Mouse (Mus musculus) brain, embryonic 18.5 days (tissue): ENCODE results near the gene Tmem88b.
"Not testable (repeated sequence)": the region's sequence is repeated elsewhere in the genome, so short reads cannot be mapped to it uniquely, and the experiment has no call there.

ENCODE experiments used
- DNase-seq: peaks from one replicate; pipeline ENCODE4 v3.0.0-alpha.2; 2012; ENCODE audit warnings: low read depth, low spot score

Tmem88b gene

DNA sequence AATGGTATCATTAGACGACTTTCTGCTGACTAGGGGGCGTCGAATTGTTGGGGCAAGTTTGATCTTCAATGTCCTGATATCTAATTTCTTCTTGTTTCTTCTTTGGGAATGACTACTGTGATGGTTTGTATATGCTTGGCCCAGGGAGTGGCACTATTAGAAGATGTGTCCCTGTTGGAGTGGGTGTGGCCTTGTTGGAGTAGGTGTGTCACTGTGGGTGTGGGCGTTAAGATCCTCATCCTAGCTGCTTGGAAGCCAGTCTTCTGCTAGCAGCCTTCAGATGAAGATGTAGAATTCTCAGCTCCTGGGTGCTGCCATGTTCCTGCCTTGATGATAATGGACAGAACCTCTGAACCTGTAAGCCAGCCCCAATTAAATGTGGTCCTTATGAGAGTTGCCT lies 3.2 kb upstream of the Tmem88b start:
- DNase-seq, result not testable (repeated sequence)

DNA sequence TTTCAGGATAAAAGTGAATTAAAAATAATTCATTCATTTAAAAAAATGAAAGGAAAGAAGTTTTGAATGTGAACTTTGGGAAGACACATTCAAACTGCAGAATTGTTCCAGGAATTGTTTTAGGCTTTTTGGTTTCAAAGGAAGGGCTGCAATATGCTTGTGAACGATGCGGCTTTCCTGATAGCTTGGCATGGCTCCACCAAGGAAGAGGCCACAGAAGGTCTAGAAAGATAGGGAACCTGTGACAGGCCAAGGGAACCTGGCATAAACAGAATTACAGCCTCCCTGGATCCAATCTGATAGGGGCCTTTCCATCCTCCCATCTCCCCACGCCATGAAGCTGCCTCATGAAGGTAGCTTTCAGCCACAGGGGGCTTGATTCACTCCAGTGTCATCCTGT lies 2.6 kb upstream of the Tmem88b start:
- no peak for DNase-seq

DNA sequence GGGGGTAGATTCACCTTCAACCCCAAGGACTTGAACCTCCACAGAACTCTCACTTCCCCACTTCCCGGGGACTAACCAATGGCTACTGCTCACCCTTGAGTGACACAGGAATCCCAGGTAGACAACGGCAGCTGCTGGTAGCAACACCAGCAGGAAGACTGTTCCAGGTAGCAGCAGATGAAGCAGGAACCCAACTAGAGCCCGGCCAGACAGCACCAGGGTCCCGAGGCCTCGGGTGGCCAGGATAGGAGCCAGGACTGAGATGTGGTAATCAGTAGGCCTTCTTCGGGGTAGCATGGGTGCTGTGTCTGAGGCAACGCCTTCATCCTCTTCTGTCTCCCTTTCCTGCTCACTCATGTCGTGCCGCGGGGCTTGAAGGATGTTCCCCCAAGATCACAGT lies 428 bp downstream of the Tmem88b start:
- no peak for DNase-seq

DNA sequence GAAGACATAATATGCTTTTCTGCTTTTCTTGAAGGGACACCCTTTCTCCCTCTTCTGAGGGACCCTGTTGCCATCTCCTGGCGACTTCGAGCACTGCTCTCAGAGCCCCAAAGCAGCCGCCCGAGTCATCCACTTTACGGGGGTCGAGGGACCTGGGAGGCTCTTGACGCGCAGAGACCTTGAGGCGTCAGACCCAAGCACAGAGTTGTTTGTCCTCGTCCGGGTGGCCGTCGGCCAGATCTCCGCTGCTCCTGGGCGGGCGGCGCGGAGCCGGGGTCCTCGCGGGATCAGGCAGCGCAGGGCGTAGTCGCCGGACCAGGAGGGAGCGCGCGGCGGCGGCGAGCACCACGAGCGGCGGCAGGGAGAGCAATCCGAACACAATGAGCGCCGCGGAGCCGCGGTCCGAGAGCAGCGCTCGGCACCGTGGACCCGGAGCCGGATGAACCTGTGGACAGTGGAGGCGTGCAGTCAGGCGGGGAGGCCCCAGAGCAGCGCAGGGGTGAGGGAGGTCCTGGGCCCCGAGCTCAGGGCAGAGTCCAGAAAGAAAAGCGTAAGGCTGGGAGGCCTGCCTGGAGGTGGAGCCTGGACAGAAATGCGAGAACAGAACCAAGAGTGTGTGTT lies 1.5 kb downstream of the Tmem88b start:
- peak; percentile 72 for DNase-seq

DNA sequence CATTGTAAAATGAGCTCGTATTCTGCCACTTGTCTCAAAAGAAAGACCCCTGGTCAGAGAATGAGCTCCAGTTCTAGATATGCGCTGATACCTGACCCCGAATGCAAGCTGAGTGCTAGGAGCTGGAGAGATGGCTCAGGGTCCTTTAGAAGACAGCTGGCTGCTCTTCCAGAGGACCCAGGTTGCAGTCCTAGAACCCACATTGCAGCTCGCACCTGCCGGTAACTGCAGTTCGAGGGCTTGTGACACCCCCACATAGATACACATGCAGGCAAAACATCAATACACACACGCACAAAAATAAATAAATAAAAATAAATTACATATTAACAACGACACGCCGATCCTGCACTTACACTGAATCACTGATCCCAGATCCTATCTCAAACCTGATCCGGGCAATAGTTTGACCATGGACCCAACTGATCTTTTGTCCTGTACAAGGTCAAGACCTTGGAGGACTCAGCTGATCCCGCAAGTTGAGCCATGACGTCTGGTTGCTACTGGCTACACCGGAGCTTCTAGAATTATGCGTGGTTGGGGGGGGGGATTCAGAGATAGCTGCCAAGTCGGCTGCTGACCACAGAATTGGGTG lies 2.1 kb downstream of the Tmem88b start:
- no peak for DNase-seq

DNA sequence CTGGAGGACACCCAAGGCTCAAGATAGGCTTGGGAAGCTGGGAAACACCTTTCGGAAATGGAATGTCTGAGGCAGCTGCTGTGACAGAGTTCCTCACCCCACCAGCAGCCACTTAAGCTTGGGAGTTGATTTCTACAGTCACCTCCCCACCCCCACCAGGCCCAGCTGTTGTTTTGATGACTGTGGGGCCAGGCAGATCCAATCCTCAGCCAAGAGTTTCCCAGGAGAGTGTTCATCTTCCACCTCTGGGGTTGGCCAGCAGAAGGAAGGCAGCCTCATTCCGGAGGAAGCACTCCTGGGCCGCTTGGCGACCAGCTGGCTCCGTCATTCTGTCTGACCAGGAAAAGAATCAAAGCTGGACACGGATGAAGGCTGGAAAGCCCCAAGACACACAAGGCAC lies 4.8 kb downstream of the Tmem88b start:
- no peak for DNase-seq

DNA sequence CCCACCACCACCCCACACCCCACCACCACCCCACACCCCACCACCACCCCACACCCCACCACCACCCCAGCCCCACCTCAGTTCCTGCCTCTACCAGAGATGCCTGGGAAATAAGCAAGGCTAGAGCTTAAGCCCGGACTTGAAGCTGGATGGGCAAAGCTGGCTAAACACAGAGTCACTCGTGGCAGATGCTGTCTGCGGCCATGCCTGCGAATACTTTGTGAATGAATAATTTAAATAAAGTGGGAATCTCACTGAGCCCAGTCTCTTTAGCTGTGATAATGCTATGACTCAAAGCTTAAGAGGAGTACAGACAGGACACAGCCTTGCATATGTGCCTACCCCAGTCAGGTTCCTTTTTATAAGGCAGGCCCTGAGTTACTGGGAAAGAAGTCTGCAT lies 6.2 kb downstream of the Tmem88b start:
- DNase-seq, result no peak

DNA sequence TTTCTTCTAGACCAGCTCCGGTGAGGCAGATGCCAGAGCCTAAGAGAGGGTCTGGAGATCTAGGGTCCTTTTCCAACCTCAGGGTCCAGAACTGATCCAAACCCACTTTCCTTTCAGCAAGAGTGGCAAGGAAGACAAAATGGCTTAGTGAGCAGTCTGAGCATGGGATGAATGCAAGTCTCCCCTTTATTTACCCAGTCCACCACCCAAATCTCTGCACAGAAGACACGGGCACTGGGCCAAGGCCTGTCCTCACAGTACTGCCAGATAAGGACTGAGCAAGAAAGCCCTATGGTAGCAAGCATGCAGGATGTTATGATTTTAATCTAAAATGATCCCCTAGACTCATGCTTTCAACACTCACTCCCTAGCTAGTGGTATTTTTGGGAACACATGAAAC lies 7.9 kb downstream of the Tmem88b start:
- no peak for DNase-seq

DNA sequence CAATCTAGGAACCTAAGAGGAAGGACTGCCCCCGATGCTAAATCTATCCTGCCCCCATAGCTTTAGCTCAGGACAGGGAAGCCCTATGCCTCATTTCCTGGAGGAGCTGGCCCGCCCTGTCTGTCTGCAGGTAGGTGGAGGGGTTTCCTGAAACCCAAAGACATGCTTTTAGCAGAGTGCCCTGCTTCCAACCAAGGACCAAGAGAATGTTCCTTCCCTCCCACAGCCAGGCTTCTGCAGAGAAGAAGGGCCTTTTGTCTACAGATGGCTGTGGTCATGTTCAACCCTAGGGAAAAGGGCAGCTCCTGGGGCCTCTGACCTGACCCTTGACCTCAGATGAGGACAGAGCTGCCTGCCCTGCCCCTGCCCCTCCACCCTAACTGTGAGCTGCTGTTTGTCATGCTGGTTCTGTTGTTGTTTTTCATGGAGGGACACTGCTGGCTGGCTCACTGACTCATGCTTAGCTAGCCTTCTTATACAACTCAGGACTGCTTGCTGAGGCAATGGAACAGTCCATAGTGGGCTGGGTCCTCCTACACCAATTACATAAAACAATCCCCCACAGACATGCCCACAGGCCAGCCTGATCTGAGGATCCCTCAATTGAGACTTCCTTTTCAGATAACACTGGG lies 8.9 kb downstream of the Tmem88b start:
- no peak for DNase-seq

DNA sequence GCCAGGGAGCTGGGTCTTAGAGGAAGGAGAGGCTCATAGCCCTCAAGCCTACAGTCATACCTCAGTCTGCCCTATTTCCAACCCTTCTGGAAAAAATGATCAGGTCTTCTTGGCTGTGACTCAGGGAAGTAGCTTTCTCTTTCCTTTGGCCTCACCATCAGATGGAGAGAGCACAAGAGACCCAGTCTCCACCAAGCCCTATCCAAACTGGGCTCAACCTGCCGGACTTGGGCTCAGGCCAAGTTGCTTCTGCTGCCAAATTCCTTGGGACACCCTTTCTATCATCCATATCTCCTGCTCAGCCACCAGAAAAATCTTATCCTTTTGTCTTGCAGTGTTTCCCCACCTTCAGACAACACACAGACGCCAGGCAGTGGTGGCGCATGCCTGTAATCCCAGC lies 9.8 kb downstream of the Tmem88b start:
- DNase-seq, result no peak

DNA sequence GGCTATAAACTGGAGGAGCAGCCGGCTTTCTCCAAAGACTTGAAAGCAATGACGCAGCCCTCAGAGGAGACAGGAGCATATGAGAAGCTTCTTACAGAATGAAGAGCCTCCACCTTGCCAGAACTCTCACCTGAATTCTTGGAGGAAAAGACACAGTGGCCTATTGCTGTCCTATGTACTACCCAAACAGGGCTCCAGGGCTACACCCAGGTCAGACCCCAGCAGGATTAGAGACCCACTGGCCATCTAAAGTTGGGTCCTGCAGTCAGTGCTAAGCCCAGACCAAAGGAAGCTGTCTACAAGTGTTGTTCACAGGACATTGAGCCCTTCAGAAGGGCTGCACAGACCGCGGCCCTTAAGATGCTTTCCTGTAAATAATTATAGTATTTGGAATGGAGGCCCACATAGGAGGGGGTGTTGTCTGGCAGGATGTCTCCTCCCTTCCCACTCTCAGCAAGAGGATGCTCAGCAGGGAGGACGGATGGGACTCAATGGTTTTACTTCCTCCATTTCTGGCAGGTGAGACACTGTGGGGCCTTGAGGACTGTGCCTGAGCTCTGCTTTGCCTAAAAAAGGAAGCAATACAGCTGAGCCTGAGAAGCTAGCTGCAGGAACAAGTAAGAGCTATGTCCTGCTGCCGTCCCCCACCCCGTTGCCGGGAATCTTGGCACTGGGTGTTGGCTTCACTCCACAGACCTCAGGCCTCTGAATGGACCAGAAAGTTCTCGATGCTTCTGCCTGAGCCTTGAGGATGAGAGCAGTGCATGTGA lies 10.5 kb downstream of the Tmem88b start:
- no peak for DNase-seq

DNA sequence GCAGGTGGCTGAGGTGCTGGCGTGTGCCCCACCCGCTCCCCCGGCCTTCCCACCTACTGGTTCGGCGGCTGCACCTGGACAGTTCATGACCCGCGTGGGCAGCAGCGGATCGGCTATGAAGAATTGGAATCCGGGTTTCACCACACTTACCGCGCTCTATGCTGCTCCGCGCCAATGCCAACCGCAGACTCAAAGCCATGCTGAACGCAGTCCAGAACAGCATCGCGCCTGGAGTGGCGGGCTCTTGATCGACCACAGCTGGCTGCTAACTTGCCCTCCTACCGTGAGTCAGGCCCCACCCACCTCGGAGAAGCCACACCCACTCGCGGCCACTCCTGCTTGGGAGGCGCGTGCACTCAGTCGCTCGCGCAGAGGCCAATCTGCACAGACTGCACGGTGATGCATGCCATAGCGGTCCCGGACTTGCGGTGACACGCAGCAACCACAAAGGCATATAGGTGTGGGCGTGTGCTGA lies 11.4 kb downstream of the Tmem88b start, which contains the start of gene Vwa1:
Gene Vwa1, minus strand, starts transcription at position 419 of the 475 bp plus-strand sequence.
- no peak for DNase-seq

DNA sequence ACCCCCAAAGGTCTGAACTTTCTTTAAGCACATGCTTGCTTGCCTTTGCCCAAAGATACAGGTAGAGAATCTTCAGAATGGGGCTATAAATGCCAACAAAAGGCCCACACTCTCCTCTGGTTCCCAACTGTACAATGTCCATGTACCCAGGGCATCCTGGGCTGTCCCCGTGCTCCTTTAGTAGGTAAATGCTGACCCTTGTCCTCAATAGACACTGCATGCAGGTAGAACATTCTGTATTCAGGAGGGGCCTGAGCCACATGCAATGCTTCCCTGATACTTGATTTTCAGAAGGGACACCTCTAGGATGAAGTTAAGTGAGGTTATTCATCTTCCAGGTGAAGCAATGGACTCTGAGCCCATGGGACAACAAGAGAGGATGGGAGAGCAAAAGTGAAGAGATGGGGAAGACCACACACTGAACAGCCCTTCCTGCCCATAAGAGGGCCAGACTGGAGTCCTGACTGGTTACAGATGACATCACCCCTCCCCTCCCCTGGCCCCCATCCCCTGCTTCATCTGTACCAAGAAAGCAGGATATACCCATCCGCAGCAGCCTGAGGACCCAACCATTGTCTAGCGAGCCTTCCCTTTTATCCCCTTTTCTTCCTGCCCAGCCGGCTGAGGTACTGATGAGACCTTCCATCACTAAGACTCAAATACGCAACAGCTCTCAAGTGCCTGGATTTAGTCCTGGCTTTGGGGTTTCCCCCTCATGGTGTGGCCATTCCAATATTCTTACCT lies 12.2 kb downstream of the Tmem88b start:
- DNase-seq, result no peak

DNA sequence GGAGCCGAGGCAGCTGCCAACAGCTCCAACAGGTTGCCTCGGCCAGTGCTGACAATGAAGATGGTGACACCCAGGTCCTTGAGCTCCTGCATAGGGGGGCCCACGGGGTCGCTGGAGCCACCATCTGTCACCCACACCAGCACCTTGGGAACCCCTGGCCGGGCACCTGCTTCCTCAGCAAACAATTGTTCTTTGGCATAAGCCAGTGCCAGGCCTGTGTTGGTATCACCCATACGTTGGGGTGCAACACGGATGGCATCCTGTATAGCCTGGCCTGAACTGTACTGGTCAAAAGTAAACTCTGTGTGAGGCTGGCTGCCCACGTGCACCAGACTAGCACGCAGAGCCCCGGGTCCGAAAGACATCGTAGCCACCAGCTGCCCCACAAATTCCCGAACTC lies 12.9 kb downstream of the Tmem88b start:
- no peak for DNase-seq

DNA sequence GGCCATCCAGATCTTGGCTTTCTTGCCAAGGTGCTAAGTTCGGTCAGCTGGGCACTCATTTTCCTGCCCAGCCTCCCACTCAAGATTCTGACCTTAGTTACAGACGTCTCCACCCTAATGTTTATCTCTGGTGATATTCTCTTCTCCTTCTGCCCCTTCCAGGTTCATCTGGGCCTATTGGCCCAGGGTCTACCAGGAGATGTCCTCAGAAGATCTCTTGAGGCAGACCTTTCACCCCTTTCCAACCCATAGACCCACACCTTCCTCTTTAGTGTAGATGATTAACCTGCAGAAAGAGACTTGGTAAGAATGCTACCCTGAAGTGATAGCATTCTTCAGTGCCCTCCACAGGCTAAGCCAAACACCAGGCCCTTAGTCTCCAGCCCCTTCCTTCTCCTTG lies 14.0 kb downstream of the Tmem88b start:
- DNase-seq, result no peak

DNA sequence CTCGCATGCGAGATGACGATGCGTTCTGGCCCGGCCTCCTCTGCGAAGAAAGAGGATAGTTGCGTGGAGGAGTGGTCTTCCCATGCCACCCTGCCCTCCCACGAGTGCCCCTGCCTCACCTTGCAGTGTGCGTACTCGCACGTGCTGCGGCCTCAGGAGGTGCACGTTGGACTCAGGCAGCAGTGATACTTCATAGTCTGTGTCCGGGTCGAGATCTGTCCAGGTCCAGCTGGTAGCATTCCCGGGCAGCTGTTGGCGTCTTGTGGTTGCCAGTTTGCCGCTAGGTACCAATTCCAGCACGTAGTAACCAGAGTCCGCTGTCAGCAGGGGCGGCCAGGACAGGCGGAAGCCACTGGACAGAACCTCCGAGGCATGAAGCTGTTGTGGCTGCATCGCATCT lies 15.0 kb downstream of the Tmem88b start:
- DNase-seq, result no peak

DNA sequence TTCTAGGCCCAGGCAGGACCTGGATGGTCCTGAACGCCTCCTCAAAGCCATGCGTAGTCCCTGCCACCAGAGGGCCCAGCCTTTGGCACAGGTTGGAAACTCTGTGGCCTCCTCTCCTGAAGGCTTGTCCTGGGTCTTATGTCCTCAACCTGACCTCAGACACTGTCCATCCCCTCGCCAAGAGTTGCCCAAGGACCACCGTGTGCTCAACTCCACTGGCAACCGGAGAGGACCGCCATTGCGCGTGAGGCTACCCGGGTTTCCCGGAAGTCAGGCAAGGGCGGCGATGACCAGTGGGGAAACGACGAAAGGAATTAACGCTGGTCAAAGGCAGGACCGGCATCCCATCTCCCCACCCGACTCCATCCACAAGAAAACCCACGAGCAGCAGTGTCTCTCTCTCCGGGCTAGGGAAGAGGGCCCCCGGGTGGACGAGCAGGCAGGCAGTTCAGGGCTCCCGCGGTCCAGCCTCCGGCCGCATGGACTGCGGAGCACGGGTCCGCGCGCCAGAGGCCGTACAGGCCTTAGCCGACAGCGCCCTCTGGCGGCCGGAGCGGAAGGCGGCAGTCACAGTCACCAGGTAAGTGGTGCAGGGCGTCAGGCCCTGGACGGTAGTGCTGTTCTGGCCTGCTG lies 15.7 kb downstream of the Tmem88b start:
- no peak for DNase-seq

DNA sequence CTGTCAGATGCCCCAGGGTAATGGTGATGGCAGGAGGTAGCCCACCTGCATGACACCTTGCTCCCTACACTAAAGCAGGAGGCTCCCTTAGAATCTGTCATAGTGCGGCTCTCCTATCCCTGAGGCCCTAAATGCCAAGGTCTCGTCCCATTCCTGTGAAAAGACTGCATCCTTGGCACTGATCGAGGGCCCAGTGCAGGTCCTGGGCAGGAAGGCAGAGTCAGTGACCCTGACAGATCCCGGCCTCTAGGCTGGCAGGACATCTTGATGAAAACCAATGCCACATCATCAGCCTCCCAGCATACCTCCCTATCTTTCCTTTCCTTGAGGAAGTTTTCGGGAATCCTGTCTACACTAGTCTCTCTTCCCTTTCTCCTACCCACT lies 16.2 kb downstream of the Tmem88b start:
- DNase-seq, result no peak

DNA sequence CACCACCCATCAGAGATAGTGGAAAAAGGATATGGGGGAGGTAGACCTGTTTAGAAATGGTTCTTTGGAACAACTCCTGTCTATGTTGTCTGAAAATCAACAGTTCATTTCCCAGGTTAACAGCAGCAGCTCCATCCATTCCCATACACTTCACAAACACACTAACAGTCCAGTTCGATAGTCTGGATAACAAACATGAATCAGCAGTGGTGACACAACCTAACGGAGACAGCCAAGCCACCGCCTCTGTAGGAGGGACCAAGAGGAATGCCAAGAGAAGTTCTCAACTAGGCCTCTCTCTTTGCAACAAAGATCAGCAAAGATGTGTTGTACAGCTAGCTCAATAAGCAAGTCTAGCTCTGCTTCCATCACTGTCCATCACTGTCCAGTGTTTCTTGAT lies 23.3 kb downstream of the Tmem88b start:
- no peak for DNase-seq

DNA sequence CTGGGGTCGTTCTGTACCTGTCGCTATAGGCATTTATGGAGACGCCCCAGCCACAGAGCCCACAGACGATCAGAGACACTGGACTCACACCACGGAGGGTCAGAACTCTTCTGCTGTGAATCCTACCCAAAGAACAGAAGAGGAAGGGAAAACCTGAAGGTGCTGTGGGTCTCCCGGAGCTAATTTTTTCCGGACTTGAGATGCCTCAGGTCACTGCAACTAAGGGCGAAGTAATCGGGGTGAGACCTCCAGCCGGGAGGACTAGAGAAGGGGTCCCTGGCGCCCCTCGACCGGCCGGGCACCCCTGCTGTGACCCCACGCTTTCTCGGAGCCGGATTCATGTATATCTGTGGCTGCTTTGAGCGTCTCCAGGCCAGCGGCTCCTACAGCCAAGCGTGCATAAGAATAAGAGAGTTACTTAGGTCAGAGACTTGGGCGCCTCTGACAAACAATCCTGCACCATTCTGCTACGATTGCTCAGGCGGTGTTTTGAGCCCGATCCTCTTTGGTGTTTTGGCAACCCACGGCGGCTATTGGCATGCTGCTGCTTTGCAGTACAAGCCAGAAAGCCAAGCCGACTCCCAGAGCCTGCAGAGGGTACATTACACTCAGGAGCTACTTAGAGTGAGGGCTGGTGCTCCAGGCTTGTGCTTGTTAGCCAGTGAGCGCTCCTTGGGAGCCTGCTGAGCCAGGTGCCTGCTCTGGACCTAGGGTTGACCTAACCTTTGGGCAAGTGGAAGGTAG lies 24.1 kb downstream of the Tmem88b start:
- DNase-seq, result no peak
